Comparison of ENCODE assay signal across 8 mouse cellular contexts in the genomic region with DNA sequence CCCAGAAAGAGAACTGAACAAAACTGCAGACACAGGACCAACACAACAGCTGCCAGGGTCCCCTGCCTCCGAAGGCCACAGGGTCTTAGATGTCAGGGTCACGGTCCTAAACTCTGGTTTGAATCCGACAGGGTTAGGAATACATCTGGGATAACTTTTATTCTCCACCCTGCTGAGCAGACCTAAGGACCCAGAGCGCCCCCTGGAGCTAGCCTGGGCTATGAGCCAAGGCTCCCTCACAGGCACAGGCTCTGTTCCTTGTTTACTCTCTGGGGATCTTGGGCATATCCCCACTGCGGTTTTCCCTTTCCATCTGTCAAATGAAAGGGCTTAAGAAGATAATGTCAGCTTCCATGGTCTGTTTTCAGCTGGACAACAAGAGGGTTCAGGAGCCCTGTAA. TPM values are rescaled to one million over a fixed set of nuclear protein-coding genes. Genes with fewer than 3 reads are reported as not detected.
DNase-seq lines count a peak whose midpoint lies in the region.

No protein-coding gene starts in this region.

- intact Hi-C loops in left cerebral cortex, postnatal 4 days (cut with DNase I): no loop called here
- intact Hi-C loops in left cerebral cortex, postnatal 36 days (cut with DNase I): no loop called here

- peak; percentile 37 for DNase-seq in cerebellum, postnatal 25 days
- no peak for DNase-seq in cerebellum, postnatal 4 days (ENCODE audit: low spot score in 2 of 2)
- DNase-seq in left cerebral cortex, postnatal 4 days: peak; percentile 20
- no peak for DNase-seq in left cerebral cortex, postnatal 36 days (ENCODE audit: low spot score in 2 of 2)
- peak; percentile 52 for DNase-seq in adrenal gland, postnatal 25 days
- DNase-seq in lung, postnatal 36 days: peak; percentile 77
- DNase-seq in spleen, adult 12 weeks (ENCODE audit: low spot score): no peak
- DNase-seq in urinary bladder, postnatal 25 days (ENCODE audit: low spot score): no peak

RNA-seq across cellular contexts. Expression of a gene that starts 59.1 kb away (rescaled TPM):
- 100 to 1,000 TPM; 162 to 172 TPM for total RNA-seq in left cerebral cortex, postnatal 4 days (2021)
- 100 to 1,000 TPM in 1 of 2 experiments, 10 to 100 TPM in 1; 90.6 to 123 TPM for total RNA-seq in left cerebral cortex, postnatal 36 days (2021)
- 32.5 and 34.8 TPM in 2 replicates for total RNA-seq in adrenal gland, postnatal 25 days (2021)

Comparison
In these comparisons a context has a peak if more than half of its experiments do, and no peak if none do; other contexts are left out.
1. DNase-seq: peak in cerebellum, postnatal 25 days (2 of 2), left cerebral cortex, postnatal 4 days (single experiment), adrenal gland, postnatal 25 days (single experiment) and lung, postnatal 36 days (single experiment); none in cerebellum, postnatal 4 days (0 of 2), left cerebral cortex, postnatal 36 days (0 of 2), spleen, adult 12 weeks (single experiment) and urinary bladder, postnatal 25 days (single experiment).